8 mouse cellular contexts compared by ENCODE assay signal in genomic region chr11:77514281-77514831, GRCm38 (mm10). TPM values are rescaled to one million over a fixed set of nuclear protein-coding genes. Genes with fewer than 3 reads are reported as not detected.
A peak's percentile ranks its signal among the peaks of the same experiment; 100 is the strongest.
DNase-seq lines count a peak whose midpoint lies in the region; ATAC-seq and TF ChIP-seq lines count a peak whose summit lies in the region.

No protein-coding gene starts in this region.

- H3K79me2 ChIP-seq in heart, adult 2 months (replicated peaks; ENCODE audit: control insufficient read depth, insufficient read depth, low read length): no peaks in the 10 kb centered on the region

- H3K4me3 ChIP-seq in heart, adult 2 months: peak overlapping the region; percentile 71
- H3K4me3 ChIP-seq in ES-E14 (ENCODE audit: insufficient read depth in 1 of 2, low read depth in 1 of 2, low read length in 2 of 2, poor library complexity in 1 of 2, severe bottlenecking in 1 of 2): peak overlapping the region; percentile 66 to 69
- H3K4me3 ChIP-seq in forebrain, embryonic 11.5 days (ENCODE audit: low read depth, low read length): peak overlapping the region; percentile 44

- H3K9ac ChIP-seq in heart, adult 2 months (ENCODE audit: low read depth, low read length): peak overlapping the region; percentile 72
- H3K9ac ChIP-seq in ES-E14 (ENCODE audit: insufficient read depth, low read depth, low read length, poor library complexity, severe bottlenecking): no peak overlapping the region
- H3K9ac ChIP-seq in forebrain, embryonic 11.5 days (ENCODE audit: low read length): peak overlapping the region; percentile 57

- peaks cover 13% of the 10 kb centered on the region for H3K4me1 ChIP-seq in heart, adult 2 months (ENCODE audit: control insufficient read depth, insufficient read depth, low read length)
- peaks cover 2 to 10% of the 10 kb centered on the region in 2 experiments for H3K4me1 ChIP-seq in ES-E14 (ENCODE audit: control insufficient read depth in 2 of 2, insufficient read depth in 2 of 2, low read length in 2 of 2, poor library complexity in 1 of 2)
- H3K4me1 ChIP-seq in forebrain, embryonic 11.5 days (replicated peaks; ENCODE audit: control insufficient read depth, insufficient read depth, low read length): peaks cover 26% of the 10 kb centered on the region

- no peak for TF ChIP-seq POLR2A in heart, adult 2 months (IDR thresholded peaks at IDR 0.05; ENCODE audit: insufficient read depth, low read depth, low read length)

- TF ChIP-seq CTCF in heart, adult 2 months (IDR thresholded peaks at IDR 0.05): no peak

- 10% methylated on average over 19 of the region's 19 CpGs for whole genome bisulfite sequencing in heart, adult 2 months
- WGBS in forebrain, embryonic 11.5 days: 3% methylated on average over 18 of the region's 19 CpGs

- H3K4me2 ChIP-seq in forebrain, embryonic 11.5 days (ENCODE audit: low read depth, low read length, severe bottlenecking): peak overlapping the region; percentile 92

- DNase-seq in heart, adult 2 months: no peak
- DNase-seq in heart, adult 8-10 months (ENCODE audit: low spot score): no peak
- DNase-seq in ES-E14 (ENCODE audit: low read depth, low spot score): no peak
- peak; percentile 65 for DNase-seq in forebrain, embryonic 11.5 days (ENCODE audit: low spot score)
- peak; percentile 37 for DNase-seq in kidney, postnatal 10 days
- DNase-seq in neural tube, embryonic 10.5 days (ENCODE audit: extremely low spot score, low spot score): peak; percentile 72
- no peak for DNase-seq in layer of hippocampus, postnatal 36 days
- no peak for DNase-seq in thymus, postnatal 4 days

- no peaks in the 10 kb centered on the region for H3K9me3 ChIP-seq in ES-E14 (ENCODE audit: control insufficient read depth, insufficient read depth, low read depth, low read length)
- H3K9me3 ChIP-seq in forebrain, embryonic 11.5 days (ENCODE audit: control insufficient read depth, low read length): no peaks in the 10 kb centered on the region

- in situ Hi-C loops in ES-E14 (cut with MboI; ENCODE audit: low sequenced_read_pairs in 2 of 2, unreplicated experiment in 2 of 2): no loop called here

- intact Hi-C loops in heart, adult 2 months (cut with DNase I): loop anchor here (5.0 kb wide), 1 partner anchor 173 kb away; the partner anchor contains the start of gene Nufip2

- TF ChIP-seq EP300 in heart, adult 2 months (IDR thresholded peaks at IDR 0.05; ENCODE audit: insufficient read depth, low read depth, low read length): no peak

- no peaks in the 10 kb centered on the region for H3K27me3 ChIP-seq in heart, adult 2 months (ENCODE audit: control insufficient read depth, insufficient read depth, low read length)
- peaks cover 9% of the 10 kb centered on the region for H3K27me3 ChIP-seq in forebrain, embryonic 11.5 days (ENCODE audit: control insufficient read depth, insufficient read depth, low read length)

- ATAC-seq in forebrain, embryonic 11.5 days (replicated peaks; ENCODE audit: low FRiP score): no peak

- H3K27ac ChIP-seq in heart, adult 2 months: peak overlapping the region; percentile 89
- H3K27ac ChIP-seq in ES-E14 (ENCODE audit: insufficient read depth, low read depth, low read length, poor library complexity, severe bottlenecking): no peak overlapping the region
- peak overlapping the region; percentile 12; the same call in 1 of the 2 replicates for H3K27ac ChIP-seq in forebrain, embryonic 11.5 days (ENCODE audit: low read depth, low read length)

- no peaks in the 10 kb centered on the region for H3K36me3 ChIP-seq in heart, adult 2 months (ENCODE audit: control insufficient read depth, insufficient read depth, low read length)
- H3K36me3 ChIP-seq in ES-E14 (ENCODE audit: control insufficient read depth, insufficient read depth, low read length, poor library complexity, severe bottlenecking): no peaks in the 10 kb centered on the region
- H3K36me3 ChIP-seq in forebrain, embryonic 11.5 days (ENCODE audit: control insufficient read depth, insufficient read depth, low read length): no peaks in the 10 kb centered on the region

TF ChIP-seq in ES-E14, 5 proteins besides CTCF, POLR2A, EP300 and RAD21:
- no peak for TF ChIP-seq ZC3H11A (IDR thresholded peaks at IDR 0.05; ENCODE audit: borderline replicate concordance, low read depth, low read length)
- no peak for TF ChIP-seq HCFC1 (IDR thresholded peaks at IDR 0.05; ENCODE audit: borderline replicate concordance, insufficient read depth, low read length)
- no peak for TF ChIP-seq CHD2 (IDR thresholded peaks at IDR 0.05; ENCODE audit: low read depth, low read length)
- TF ChIP-seq MAFK (IDR thresholded peaks at IDR 0.05; ENCODE audit: insufficient read depth, low read depth, low read length): no peak
- TF ChIP-seq ZNF384 (IDR thresholded peaks at IDR 0.05; ENCODE audit: low read depth, low read length): no peak

RNA-seq across cellular contexts. Expression of gene Abhd15, which starts 0.6 kb away (rescaled TPM):
- total RNA-seq in heart, adult 2 months (2021): 1 to 10 TPM; 2.4 to 2.9 TPM
- polyA plus RNA-seq in heart, adult 2 months (2012; rRNA removed): 1.4 and 2.0 TPM in 2 replicates
- total RNA-seq in heart, adult 8-10 months (2022): 1 to 10 TPM; 1.7 to 3.2 (median 2.2) TPM
- total RNA-seq in ES-E14 (2012; rRNA removed): 1.6 and 1.7 TPM in 2 replicates
- 3.3 TPM in 2 replicates for polyA plus RNA-seq in forebrain, embryonic 11.5 days (2014; fragmentation: Nextera tagmentation; extraction: Ambion mirVana)
- total RNA-seq in layer of hippocampus, postnatal 36 days (2021): 1 to 10 TPM; 1.3 to 1.5 TPM

RNA-seq across cellular contexts. Expression of gene Trp53i13, which starts 1.4 kb away (rescaled TPM):
- total RNA-seq in heart, adult 2 months (2021): 1 to 10 TPM; 8.3 to 9.8 TPM
- polyA plus RNA-seq in heart, adult 2 months (2012; rRNA removed): 13.5 and 14.2 TPM in 2 replicates
- total RNA-seq in heart, adult 8-10 months (2022): 10 to 100 TPM; 10.5 to 12.4 (median 11.4) TPM
- 18.4 and 23.5 TPM in 2 replicates for total RNA-seq in ES-E14 (2012; rRNA removed)
- 32.2 and 35.8 TPM in 2 replicates for polyA plus RNA-seq in forebrain, embryonic 11.5 days (2014; fragmentation: Nextera tagmentation; extraction: Ambion mirVana)
- 1 to 10 TPM; 5.4 to 5.9 TPM for total RNA-seq in layer of hippocampus, postnatal 36 days (2021)

RNA-seq across cellular contexts. Expression of gene Gm10392, which starts 4.6 kb away (rescaled TPM):
- total RNA-seq in heart, adult 2 months (2021): not detected
- 0.06 TPM in 1 of 2 replicates, not detected in the other for polyA plus RNA-seq in heart, adult 2 months (2012; rRNA removed)
- not detected for total RNA-seq in heart, adult 8-10 months (2022)
- total RNA-seq in ES-E14 (2012; rRNA removed): 0.26 TPM in 1 of 2 replicates, not detected in the other
- polyA plus RNA-seq in forebrain, embryonic 11.5 days (2014; fragmentation: Nextera tagmentation; extraction: Ambion mirVana): 0.19 TPM in 1 of 2 replicates, not detected in the other
- not detected for total RNA-seq in layer of hippocampus, postnatal 36 days (2021)

RNA-seq across cellular contexts. Expression of gene Git1, which starts 21.0 kb away (rescaled TPM):
- total RNA-seq in heart, adult 2 months (2021): 10 to 100 TPM; 53.3 to 59.4 TPM
- polyA plus RNA-seq in heart, adult 2 months (2012; rRNA removed): 52.3 and 54.0 TPM in 2 replicates
- total RNA-seq in heart, adult 8-10 months (2022): 10 to 100 TPM; 53.5 to 63.3 (median 57.1) TPM
- total RNA-seq in ES-E14 (2012; rRNA removed): 43.1 and 55.2 TPM in 2 replicates
- polyA plus RNA-seq in forebrain, embryonic 11.5 days (2014; fragmentation: Nextera tagmentation; extraction: Ambion mirVana): 19.2 and 21.2 TPM in 2 replicates
- 100 to 1,000 TPM; 284 to 288 TPM for total RNA-seq in layer of hippocampus, postnatal 36 days (2021)

RNA-seq across cellular contexts. Expression of gene Ankrd13b, which starts 24.9 kb away (rescaled TPM):
- 10 to 100 TPM in 1 of 2 experiments, 1 to 10 TPM in 1; 9.2 to 10.6 TPM for total RNA-seq in heart, adult 2 months (2021)
- polyA plus RNA-seq in heart, adult 2 months (2012; rRNA removed): 19.4 and 20.3 TPM in 2 replicates
- 10 to 100 TPM in 2 of 4 experiments, 1 to 10 TPM in 2; 7.5 to 11.6 (median 9.9) TPM for total RNA-seq in heart, adult 8-10 months (2022)
- total RNA-seq in ES-E14 (2012; rRNA removed): 7.0 and 10.7 TPM in 2 replicates
- polyA plus RNA-seq in forebrain, embryonic 11.5 days (2014; fragmentation: Nextera tagmentation; extraction: Ambion mirVana): 19.0 and 22.0 TPM in 2 replicates
- total RNA-seq in layer of hippocampus, postnatal 36 days (2021): 10 to 100 TPM; 83.2 to 88.4 TPM

Comparison
In these comparisons a context has a peak if more than half of its experiments do, and no peak if none do; other contexts are left out.
1. DNase-seq: peak in forebrain, embryonic 11.5 days (single experiment), kidney, postnatal 10 days (single experiment) and neural tube, embryonic 10.5 days (single experiment); none in heart, adult 2 months (0 of 2), heart, adult 8-10 months (single experiment), ES-E14 (single experiment), layer of hippocampus, postnatal 36 days (0 of 2) and thymus, postnatal 4 days (single experiment).
2. Peak in every context shown above with its lines, with median percentiles within 50 percentile points of each other: H3K4me3 ChIP-seq.